Mouse (Mus musculus) limb, embryonic 11.5 days (tissue): ENCODE results near the gene Olfr263. TPM values are rescaled to one million over a fixed set of nuclear protein-coding genes. Genes with fewer than 3 reads are reported as not detected.

ENCODE experiments used
- ATAC-seq: fragments of 200-750 bp; cut with Nextera tagmentation; 2 replicates; pipeline ENCODE4 v1.8.0; 2017; ENCODE audit warnings: low read depth; ENCODE audit not compliant: insufficient number of reproducible peaks, low FRiP score, low TSS enrichment
- DNase-seq: peaks from one replicate; pipeline ENCODE4 v3.0.0-alpha.2; 2015; ENCODE audit warnings: low spot score
- H3K27ac ChIP-seq: fragments of 300-500 bp; sonication (generic); replicated peaks from 2 replicates; pipeline ENCODE4 v1.5.1; 2014; ENCODE audit warnings: low read depth, mild to moderate bottlenecking, low read length
- H3K27me3 ChIP-seq: fragments of 300-500 bp; sonication (generic); 2 replicates; pipeline ENCODE4 v1.6.1; 2014; ENCODE audit warnings: mild to moderate bottlenecking, low read length, mixed read lengths; ENCODE audit not compliant: control insufficient read depth, insufficient read depth
- H3K36me3 ChIP-seq: fragments of 300-500 bp; sonication (generic); 2 replicates; pipeline ENCODE4 v1.6.1; 2014; ENCODE audit warnings: mild to moderate bottlenecking, low read length, moderate library complexity, mixed read lengths; ENCODE audit not compliant: control insufficient read depth, insufficient read depth
- H3K4me1 ChIP-seq: fragments of 300-500 bp; sonication (generic); 2 replicates; pipeline ENCODE4 v1.6.1; 2014; ENCODE audit warnings: low read length, mixed read lengths; ENCODE audit not compliant: control insufficient read depth, insufficient read depth
- H3K4me2 ChIP-seq: fragments of 300-500 bp; sonication (generic); 2 replicates; pipeline ENCODE4 v1.6.1; 2014; ENCODE audit warnings: low read depth, mild to moderate bottlenecking, moderate library complexity; ENCODE audit not compliant: severe bottlenecking
- H3K4me3 ChIP-seq: fragments of 300-500 bp; sonication (generic); 2 replicates; pipeline ENCODE4 v1.5.1; 2014; ENCODE audit warnings: low read depth, low read length
- H3K9ac ChIP-seq: fragments of 300-500 bp; sonication (generic); 2 replicates; pipeline ENCODE4 v1.6.1; 2014; ENCODE audit warnings: mild to moderate bottlenecking, low read length
- H3K9me3 ChIP-seq: fragments of 300-500 bp; sonication (generic); 2 replicates; pipeline ENCODE4 v1.6.1; 2016; ENCODE audit warnings: low read length; ENCODE audit not compliant: control insufficient read depth
- WGBS: fragments of 180-500 bp; shearing (Covaris S2); extraction: QIAGEN DNeasy Blood & Tissue Kit; methylation state at CpG from one replicate; pipeline ENCODE4 v1.1.7; 2014; 5-methylcytosine and 5-hydroxymethylcytosine counted together
- polyA plus RNA-seq: library from polyadenylated mRNA; unstranded; fragments of >200 nt; fragmentation: Nextera tagmentation; extraction: Ambion mirVana; gene quantifications from 2 replicates; pipeline ENCODE4 v1.2.1, GENCODE M21; 2014

The Olfr263 gene
- polyA plus RNA-seq, 1 experiment from 2014 or later, result not detected

DNA sequence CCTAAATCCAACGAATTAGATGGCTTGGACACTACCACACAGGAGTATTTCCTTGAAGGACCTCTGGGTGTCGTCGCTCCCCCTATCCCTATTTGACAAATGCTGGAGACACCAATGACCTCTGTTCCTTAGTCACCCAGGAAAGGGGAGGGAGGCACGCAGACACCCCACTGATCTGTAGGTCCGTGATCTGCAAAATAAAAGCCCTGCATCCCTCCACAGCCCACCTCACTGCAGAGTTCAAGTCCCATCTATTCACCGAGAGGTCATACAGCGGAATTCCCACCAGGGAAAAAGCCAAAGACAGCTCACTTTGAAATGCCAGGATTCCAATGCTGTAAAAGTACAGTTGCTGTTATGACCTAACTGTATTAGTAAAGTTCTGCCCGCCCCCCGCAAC lies 28.6 kb downstream of the Olfr263 start:
- no peaks in the 10 kb centered on the region for H3K27me3 ChIP-seq
- no peak overlapping the region for H3K27ac ChIP-seq
- H3K4me1 ChIP-seq, result no peaks in the 10 kb centered on the region
- no peak overlapping the region for H3K4me3 ChIP-seq
- H3K36me3 ChIP-seq, result no peaks in the 10 kb centered on the region
- H3K4me2 ChIP-seq, result peak overlapping the region; percentile 89; the same call in 1 of the 2 replicates
- no peaks in the 10 kb centered on the region for H3K9me3 ChIP-seq
- ATAC-seq (no peak), DNase-seq (no peak)
- no peak overlapping the region for H3K9ac ChIP-seq
- 6% methylated on average over 9 of the region's 9 CpGs for WGBS

- H3K27me3 ChIP-seq, result no peaks in the 10 kb centered on the region
- DNase-seq (peak; percentile 97), ATAC-seq (no peak; the same call in 1 of the 2 replicates)
These were observed 29.5 kb downstream of the Olfr263 start for GRCm38 (mm10) chr13:21158785-21159474.

GRCm38 (mm10) chr13:21159475-21159819 lies 30.0 kb downstream of the Olfr263 start:
- 0% methylated on average over 15 of the region's 15 CpGs for WGBS
- no peak for ATAC-seq

More at GRCm38 (mm10) chr13:21158785-21159474, 29.5 kb downstream of the Olfr263 start:
- WGBS, result 1% methylated on average over 19 of the region's 19 CpGs
- no peaks in the 10 kb centered on the region for H3K9me3 ChIP-seq
- H3K4me1 ChIP-seq, result no peaks in the 10 kb centered on the region
- H3K4me2 ChIP-seq, result peak overlapping the region; percentile 89
- H3K9ac ChIP-seq, result peak overlapping the region; percentile 55; the same call in 1 of the 2 replicates
- no peak overlapping the region for H3K27ac ChIP-seq
- no peaks in the 10 kb centered on the region for H3K36me3 ChIP-seq
- H3K4me3 ChIP-seq, result peak overlapping the region; percentile 55

DNA sequence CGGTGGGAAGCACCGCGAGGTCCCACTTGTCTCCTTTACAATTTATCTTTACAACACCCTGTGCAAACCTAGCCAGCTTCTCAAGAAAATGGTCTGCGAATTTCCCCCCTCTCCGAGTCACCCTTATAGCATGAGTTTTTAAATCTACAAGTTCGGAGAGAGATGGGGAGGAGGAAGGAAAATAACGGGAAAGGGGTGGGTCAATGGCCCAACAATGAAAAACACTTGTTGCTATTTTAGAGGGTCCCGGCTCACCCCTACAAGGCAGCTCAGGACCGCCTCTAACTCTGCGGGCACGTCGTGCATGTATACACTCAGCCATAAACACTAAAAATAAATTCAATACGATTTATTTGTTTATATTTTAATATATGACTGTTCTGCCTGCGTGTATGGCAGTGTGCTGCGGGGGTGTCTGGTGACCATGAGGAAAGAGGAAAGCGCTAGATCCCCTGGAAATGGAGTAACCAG lies 30.6 kb downstream of the Olfr263 start:
- ATAC-seq (0 out of 2 replicates have a peak, but pooled peaks have one; percentile 4), DNase-seq (peak; percentile 56)
- Histone ChIP-seq H3K27me3 (no peaks in the 10 kb centered on the region), H3K9me3 (no peaks in the 10 kb centered on the region), H3K9ac (peak overlapping the region; percentile 13; the same call in 1 of the 2 replicates), H3K4me1 (no peaks in the 10 kb centered on the region), H3K36me3 (no peaks in the 10 kb centered on the region), H3K27ac (no peak overlapping the region), H3K4me3 (peak overlapping the region; percentile 55), H3K4me2 (peak overlapping the region; percentile 89)
- WGBS, result under 1% methylated on average over 16 of the region's 16 CpGs

More at GRCm38 (mm10) chr13:21159475-21159819, 30.0 kb downstream of the Olfr263 start:
- Histone ChIP-seq H3K9me3 (no peaks in the 10 kb centered on the region), H3K4me2 (peak overlapping the region; percentile 89), H3K4me1 (no peaks in the 10 kb centered on the region), H3K36me3 (no peaks in the 10 kb centered on the region), H3K9ac (peak overlapping the region; percentile 55), H3K27me3 (no peaks in the 10 kb centered on the region), H3K4me3 (peak overlapping the region; percentile 55), H3K27ac (no peak overlapping the region)
- DNase-seq, result peak; percentile 40

DNA sequence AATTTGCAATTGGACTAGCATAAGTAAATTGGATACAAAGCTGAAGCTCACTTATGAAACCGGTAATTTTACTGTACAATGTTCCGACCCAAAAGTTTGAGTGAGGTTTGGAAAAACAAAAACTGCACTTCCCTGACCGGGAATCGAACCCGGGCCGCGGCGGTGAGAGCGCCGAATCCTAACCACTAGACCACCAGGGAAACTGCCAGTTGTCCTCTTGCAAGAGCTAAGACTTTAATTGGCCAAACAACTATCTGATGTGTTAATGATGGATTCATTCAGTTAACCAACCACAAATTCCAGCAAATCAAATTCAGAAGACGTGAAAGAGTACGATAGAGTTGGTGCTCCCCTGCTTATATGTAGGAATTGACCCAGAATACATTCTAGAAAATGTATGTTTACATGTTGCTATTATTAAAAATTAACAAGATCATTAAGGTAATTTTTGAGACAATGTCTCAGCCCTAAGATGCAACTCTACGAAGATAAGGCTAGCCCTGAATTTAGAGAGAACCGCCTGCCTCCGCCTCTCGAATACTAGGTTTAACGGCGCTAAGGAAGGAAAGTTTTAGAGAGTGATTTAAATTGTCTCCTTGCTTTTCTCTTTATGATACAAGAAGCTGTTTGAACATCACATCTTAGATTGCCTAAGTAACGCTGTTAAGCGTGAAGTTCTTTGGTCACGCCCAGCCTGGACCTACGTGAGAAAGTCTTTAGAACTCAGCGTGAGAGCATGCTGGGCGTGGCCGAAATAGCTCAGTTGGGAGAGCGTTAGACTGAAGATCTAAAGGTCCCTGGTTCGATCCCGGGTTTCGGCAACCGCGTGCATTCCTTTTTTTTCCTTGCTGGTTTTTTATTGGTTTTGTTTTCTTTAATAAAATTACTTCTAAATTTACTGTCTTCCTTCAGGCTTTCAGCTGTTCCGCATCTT lies 31.5 kb downstream of the Olfr263 start:
- no peaks in the 10 kb centered on the region for H3K9me3 ChIP-seq
- H3K27ac ChIP-seq, result no peak overlapping the region
- DNase-seq (peak; percentile 97), ATAC-seq (peak; percentile 79)
- no peaks in the 10 kb centered on the region for H3K4me1 ChIP-seq
- under 1% methylated on average over 32 of the region's 32 CpGs for WGBS
- peak overlapping the region; percentile 89 for H3K4me2 ChIP-seq
- peak overlapping the region; percentile 55 for H3K4me3 ChIP-seq
- no peaks in the 10 kb centered on the region for H3K36me3 ChIP-seq
- H3K9ac ChIP-seq, result no peak overlapping the region
- no peaks in the 10 kb centered on the region for H3K27me3 ChIP-seq

DNA sequence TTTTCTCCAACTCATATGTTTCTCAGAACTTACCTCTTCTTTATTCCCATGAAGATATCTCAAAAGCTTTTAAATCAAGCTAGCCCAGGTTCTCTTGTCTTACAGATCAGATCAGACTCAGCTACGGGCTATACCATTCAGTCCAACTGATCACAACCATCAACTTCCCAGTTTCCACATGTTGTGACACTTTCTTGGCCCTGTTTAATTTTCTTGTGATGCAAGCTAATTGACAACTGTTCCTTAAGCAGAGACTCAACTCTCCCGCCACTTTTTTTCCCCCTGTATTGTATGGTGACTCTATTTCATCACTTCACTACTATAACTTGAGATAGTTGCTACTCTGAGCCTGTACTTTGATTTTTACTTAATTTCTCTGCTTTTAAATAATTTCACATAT lies 32.2 kb downstream of the Olfr263 start:
- Histone ChIP-seq H3K4me2 (peak overlapping the region; percentile 31), H3K4me1 (no peaks in the 10 kb centered on the region), H3K27me3 (no peaks in the 10 kb centered on the region), H3K9ac (no peak overlapping the region), H3K27ac (no peak overlapping the region), H3K36me3 (no peaks in the 10 kb centered on the region), H3K4me3 (peak overlapping the region; percentile 12; the same call in 1 of the 2 replicates), H3K9me3 (no peaks in the 10 kb centered on the region)
- DNase-seq (no peak), ATAC-seq (0 out of 2 replicates have a peak, but pooled peaks have one; percentile 7)
- 46% methylated on average over 2 of the region's 2 CpGs for WGBS

DNA sequence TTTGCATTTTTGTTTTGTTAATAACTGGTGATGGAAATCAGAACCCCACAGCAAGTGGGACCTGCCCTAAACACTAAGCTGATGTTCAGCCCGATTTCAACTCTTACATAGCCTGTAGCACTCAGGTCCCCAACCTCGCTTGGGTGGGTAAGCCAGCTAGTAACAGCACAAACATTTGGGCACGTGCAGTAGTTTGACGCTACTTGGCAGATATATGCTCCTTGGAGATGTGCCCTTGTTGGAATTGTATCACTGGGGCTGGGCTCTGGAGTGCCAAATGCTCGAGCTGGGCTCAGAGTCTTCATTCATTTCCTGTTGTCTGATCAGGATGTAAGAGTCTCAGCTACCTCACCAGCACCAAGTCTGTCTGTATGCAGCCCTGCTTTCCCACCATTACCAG lies 33.2 kb downstream of the Olfr263 start:
- DNase-seq, result no peak
- ATAC-seq, result no peak
- no peak overlapping the region for H3K4me3 ChIP-seq
- H3K9me3 ChIP-seq, result no peaks in the 10 kb centered on the region
- no peak overlapping the region for H3K4me2 ChIP-seq
- H3K4me1 ChIP-seq, result no peaks in the 10 kb centered on the region
- WGBS, result 62% methylated on average over 5 of the region's 5 CpGs
- H3K27ac ChIP-seq, result no peak overlapping the region
- H3K9ac ChIP-seq, result no peak overlapping the region
- H3K36me3 ChIP-seq, result no peaks in the 10 kb centered on the region
- no peaks in the 10 kb centered on the region for H3K27me3 ChIP-seq
